Mouse (Mus musculus): ENCODE measurements at regions not wholly inside any gene's neighbourhood (a gene's known extent, or its start where the extent isn't known, plus 50 kb on each side); places are given as distances from the start of the nearest gene placed in this dataset.

- Histone ChIP-seq H3K79me2 (replicated peaks; ENCODE audit: control insufficient read depth, extremely low read depth, insufficient read depth, poor library complexity, severe bottlenecking) (no peaks in the 10 kb centered on the region), H3K27ac (ENCODE audit: insufficient read depth, low read depth) (no peak overlapping the region), H3K36me3 (replicated peaks in 1 of 2; ENCODE audit: control insufficient read depth in 1 of 2, insufficient read depth in 1 of 2, low read length in 1 of 2) (no peaks in the 10 kb centered on the region), H3K4me1 (ENCODE audit: control insufficient read depth in 1 of 2, insufficient read depth in 2 of 2) (no peaks in the 10 kb centered on the region), H3K4me3 (replicated peaks in 1 of 3; ENCODE audit: low read depth in 2 of 3, low read length in 2 of 3, poor library complexity in 1 of 3) (no peak overlapping the region), H3K9me3 (replicated peaks; ENCODE audit: low read length) (peaks cover 36% of the 10 kb centered on the region), H3K27me3 (replicated peaks) (no peaks in the 10 kb centered on the region), H3K4me2 (ENCODE audit: insufficient read depth, low read depth, poor library complexity, severe bottlenecking) (no peak overlapping the region), H3K9ac (ENCODE audit: insufficient read depth, low read depth) (no peak overlapping the region)
- in situ Hi-C loops (cut with MboI; ENCODE audit: low pct_ligation_motif_present, low pct_unique_long_range_greater_than_20kb, low sequenced_read_pairs) (no loop called here), dilution Hi-C loops (cut with MboI; ENCODE audit: extremely low pct_ligation_motif_present, extremely low pct_unique_long_range_greater_than_20kb, low sequenced_read_pairs) (no loop called here)
- no peak for TF ChIP-seq SIN3A (IDR thresholded peaks at IDR 0.05; ENCODE audit: low read length)
- no peak for TF ChIP-seq RCOR1 (conservative IDR thresholded peaks at IDR 0.05; ENCODE audit: low read depth, low read length)
- no peak for TF ChIP-seq MAZ (IDR thresholded peaks at IDR 0.05; ENCODE audit: low read depth, low read length)
- TF ChIP-seq TCF12 (IDR thresholded peaks at IDR 0.05; ENCODE audit: low read depth, low read length), result no peak
- TF ChIP-seq USF2 (conservative IDR thresholded peaks at IDR 0.05; ENCODE audit: low read depth, low read length), result no peak
- TF ChIP-seq HCFC1 (IDR thresholded peaks at IDR 0.05; ENCODE audit: low read depth, low read length), result no peak
- DNase-seq (ENCODE audit: extremely low read depth), result no peak
Observed at GRCm38 (mm10) chr16:64068787-64069673, 205.1 kb upstream of the Epha3 start.

- H3K27ac ChIP-seq (ENCODE audit: insufficient read depth, low read depth), result no peak overlapping the region
- no peaks in the 10 kb centered on the region for H3K27me3 ChIP-seq (replicated peaks)
- no peak overlapping the region for H3K9ac ChIP-seq (ENCODE audit: insufficient read depth, low read depth)
- no peak overlapping the region for H3K4me3 ChIP-seq (replicated peaks in 1 of 3; ENCODE audit: low read depth in 2 of 3, low read length in 2 of 3, poor library complexity in 1 of 3)
- in situ Hi-C loops (cut with MboI; ENCODE audit: low pct_ligation_motif_present, low pct_unique_long_range_greater_than_20kb, low sequenced_read_pairs), result no loop called here
- no peak for TF ChIP-seq ZNF384 (IDR thresholded peaks at IDR 0.05; ENCODE audit: low read depth, low read length)
- no peak for TF ChIP-seq ETS1 (conservative IDR thresholded peaks at IDR 0.05; ENCODE audit: low read depth, low read length)
- TF ChIP-seq ZMIZ1 (IDR thresholded peaks at IDR 0.05; ENCODE audit: low read depth, low read length), result no peak
- no peak for TF ChIP-seq ELF1 (IDR thresholded peaks at IDR 0.05; ENCODE audit: low read depth, low read length)
- TF ChIP-seq GABPA (IDR thresholded peaks at IDR 0.05; ENCODE audit: insufficient replicate concordance, low read depth, low read length), result no peak
- no peak for TF ChIP-seq SIN3A (IDR thresholded peaks at IDR 0.05; ENCODE audit: low read length)
- no peak for TF ChIP-seq UBTF (IDR thresholded peaks at IDR 0.05; ENCODE audit: low read depth, low read length)
- TF ChIP-seq USF2 (conservative IDR thresholded peaks at IDR 0.05; ENCODE audit: low read depth, low read length), result no peak
- no peak for TF ChIP-seq ZC3H11A (IDR thresholded peaks at IDR 0.05; ENCODE audit: low read depth, low read length)
- no peak for TF ChIP-seq JUND (conservative IDR thresholded peaks at IDR 0.05; ENCODE audit: low read depth, low read length)
- no peak for TF ChIP-seq MYC (IDR thresholded peaks at IDR 0.05; ENCODE audit: low read depth, low read length)
- no peak for TF ChIP-seq SMC3 (IDR thresholded peaks at IDR 0.05; ENCODE audit: low read depth, low read length)
- no peak for TF ChIP-seq EP300 (IDR thresholded peaks at IDR 0.05; ENCODE audit: low read length)
- no peak for TF ChIP-seq RCOR1 (conservative IDR thresholded peaks at IDR 0.05; ENCODE audit: low read depth, low read length)
- TF ChIP-seq TCF12 (IDR thresholded peaks at IDR 0.05; ENCODE audit: low read depth, low read length), result no peak
- no peak for TF ChIP-seq NRF1 (IDR thresholded peaks at IDR 0.05; ENCODE audit: low read depth, low read length)
- TF ChIP-seq MAX (IDR thresholded peaks at IDR 0.05; ENCODE audit: low read length), result no peak
- dilution Hi-C loops (cut with MboI; ENCODE audit: extremely low pct_ligation_motif_present, extremely low pct_unique_long_range_greater_than_20kb, low sequenced_read_pairs), result no loop called here
- peaks cover 30% of the 10 kb centered on the region for H3K9me3 ChIP-seq (replicated peaks; ENCODE audit: low read length)
- H3K79me2 ChIP-seq (replicated peaks; ENCODE audit: control insufficient read depth, extremely low read depth, insufficient read depth, poor library complexity, severe bottlenecking), result no peaks in the 10 kb centered on the region
- no peak overlapping the region for H3K4me2 ChIP-seq (ENCODE audit: insufficient read depth, low read depth, poor library complexity, severe bottlenecking)
- H3K36me3 ChIP-seq (replicated peaks in 1 of 2; ENCODE audit: control insufficient read depth in 1 of 2, insufficient read depth in 1 of 2, low read length in 1 of 2), result no peaks in the 10 kb centered on the region
- no peaks in the 10 kb centered on the region for H3K4me1 ChIP-seq (ENCODE audit: control insufficient read depth in 1 of 2, insufficient read depth in 2 of 2)
- no peak for DNase-seq (ENCODE audit: extremely low read depth)
Observed at GRCm38 (mm10) chr16:64062584-64062983, 198.6 kb upstream of the Epha3 start.
